Mouse (Mus musculus) T-helper 1 cell (primary cell): Measurements from ENCODE around the gene Stx11.

Experiments used
- in situ Hi-C: fragments of 300-600 bp; cut with MboI, MseI; formaldehyde crosslinking; loops from one replicate; pipeline ENCODE4 v1.15.1; 2025; ENCODE audit warnings: high pct_unique_total_duplicates

Stx11 gene

GRCm38 (mm10) chr10:12916376-12916775 is 47.7 kb downstream of the Stx11 start:
- in situ Hi-C loops, result no loop called here

- in situ Hi-C loops, result no loop called here
Measured at GRCm38 (mm10) chr10:12915826-12916225, 48.3 kb downstream of the Stx11 start.

DNA sequence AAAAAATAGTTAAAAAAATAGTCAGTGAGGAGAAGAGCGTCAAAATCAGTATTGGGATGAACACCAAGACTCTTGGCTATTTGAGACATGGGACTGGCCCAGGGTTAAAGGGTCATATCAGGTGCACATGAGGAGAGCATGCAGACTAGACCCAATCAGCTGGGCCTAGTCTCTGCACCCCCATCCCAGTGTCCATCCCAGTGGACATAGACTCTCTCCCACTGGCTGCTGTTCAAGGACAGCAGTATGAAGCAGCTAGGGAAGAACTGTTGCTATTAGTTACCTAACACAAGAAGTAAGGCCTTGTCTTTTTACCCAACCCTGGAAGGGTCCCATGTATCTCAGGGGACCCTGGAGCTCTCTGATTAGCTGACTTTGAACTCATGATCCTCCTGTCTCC is 49.9 kb downstream of the Stx11 start:
- in situ Hi-C loops, result no loop called here

DNA sequence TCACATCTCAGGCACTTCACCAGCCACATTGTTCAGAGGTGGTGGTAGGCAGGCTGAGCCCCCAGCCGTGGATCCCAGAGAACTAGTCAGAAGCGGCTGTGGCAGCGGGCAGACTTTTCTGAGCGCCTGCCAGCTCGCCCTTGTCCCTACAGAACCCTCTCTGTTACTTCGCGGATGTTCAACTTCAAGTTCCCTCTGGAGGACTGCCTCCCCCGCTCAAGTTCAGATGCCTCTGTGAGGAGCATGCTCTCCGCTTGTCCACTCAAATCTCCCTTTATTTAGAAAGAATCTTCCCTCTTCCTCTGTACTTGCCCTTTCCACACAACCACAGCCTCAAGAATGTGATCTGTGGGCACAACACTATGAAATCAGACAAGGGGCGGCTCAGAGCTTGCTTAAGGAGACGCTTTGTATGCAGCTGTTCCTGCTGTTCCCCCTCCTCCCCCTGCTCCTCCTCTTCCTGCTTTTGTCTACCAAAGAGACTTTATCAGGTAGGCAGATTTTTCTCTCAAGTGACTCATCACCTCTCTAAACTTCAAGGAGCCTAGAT is 52.0 kb downstream of the Stx11 start:
- in situ Hi-C loops, result no loop called here

GRCm38 (mm10) chr10:12911451-12911850 is 52.6 kb downstream of the Stx11 start:
- in situ Hi-C loops, result no loop called here

DNA sequence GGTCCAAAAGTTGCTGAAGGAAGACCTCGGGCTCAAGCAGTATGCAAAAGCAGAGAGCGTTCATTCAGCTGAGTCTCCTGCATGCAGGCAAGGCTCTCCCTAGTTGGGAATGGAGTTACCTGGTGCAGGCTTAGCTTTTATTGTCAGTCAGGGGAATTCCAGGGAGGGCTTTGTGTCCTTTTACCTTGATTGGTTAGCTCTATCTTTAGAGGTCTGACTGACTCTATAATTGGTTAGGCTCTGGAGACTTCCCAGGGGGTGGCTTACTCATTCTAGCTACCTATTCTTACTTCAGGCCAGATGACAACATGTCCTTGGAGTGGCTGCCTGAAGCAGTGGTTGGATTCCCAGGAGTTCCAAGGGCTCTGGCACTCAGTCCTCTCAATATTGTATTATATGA is 54.2 kb downstream of the Stx11 start:
- in situ Hi-C loops, result no loop called here

DNA sequence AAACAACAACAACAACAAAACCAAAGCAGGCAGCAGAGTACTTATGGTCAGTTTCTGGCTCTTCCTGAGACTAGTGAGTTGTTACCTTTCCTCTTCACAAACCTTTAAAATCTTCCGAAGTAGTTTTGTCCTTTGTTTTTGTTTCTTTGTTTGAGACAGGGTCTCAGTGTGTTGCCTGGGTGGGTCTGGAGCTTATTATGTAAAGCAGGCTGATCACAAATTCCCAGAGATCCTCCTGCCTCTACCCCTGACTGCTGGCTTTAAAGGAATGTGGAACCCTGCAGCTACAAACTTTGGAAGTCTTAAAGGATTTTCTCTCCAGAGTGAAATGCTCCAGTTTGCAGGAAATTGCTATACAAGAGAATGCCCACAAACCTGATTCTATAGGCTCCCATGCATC is 54.9 kb downstream of the Stx11 start:
- in situ Hi-C loops, result no loop called here

DNA sequence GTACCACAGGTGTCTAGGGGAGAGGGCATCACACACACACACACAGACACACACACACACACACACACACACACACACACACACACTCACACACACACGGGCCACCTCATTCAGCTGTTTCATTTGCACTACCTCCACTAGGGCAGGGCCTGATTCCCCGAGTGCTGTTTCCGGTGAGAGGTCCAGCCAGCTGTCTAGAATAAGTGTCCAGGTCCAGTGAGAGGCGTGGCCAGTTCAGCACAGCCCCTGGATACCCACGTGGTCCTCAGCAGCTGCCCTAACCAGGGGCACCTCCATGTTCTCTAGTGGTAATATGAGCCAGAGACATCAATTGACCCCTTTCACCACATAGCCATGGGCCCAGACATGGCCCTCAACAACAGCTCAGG is 60.0 kb downstream of the Stx11 start:
- in situ Hi-C loops, result no loop called here

- in situ Hi-C loops, result no loop called here
Measured at GRCm38 (mm10) chr10:12903440-12904139, 60.5 kb downstream of the Stx11 start.

GRCm38 (mm10) chr10:12899901-12900300 is 64.2 kb downstream of the Stx11 start:
- in situ Hi-C loops, result loop anchor here (10.0 kb wide), 1 partner anchor 935 kb away; no protein-coding TSS in a partner anchor

DNA sequence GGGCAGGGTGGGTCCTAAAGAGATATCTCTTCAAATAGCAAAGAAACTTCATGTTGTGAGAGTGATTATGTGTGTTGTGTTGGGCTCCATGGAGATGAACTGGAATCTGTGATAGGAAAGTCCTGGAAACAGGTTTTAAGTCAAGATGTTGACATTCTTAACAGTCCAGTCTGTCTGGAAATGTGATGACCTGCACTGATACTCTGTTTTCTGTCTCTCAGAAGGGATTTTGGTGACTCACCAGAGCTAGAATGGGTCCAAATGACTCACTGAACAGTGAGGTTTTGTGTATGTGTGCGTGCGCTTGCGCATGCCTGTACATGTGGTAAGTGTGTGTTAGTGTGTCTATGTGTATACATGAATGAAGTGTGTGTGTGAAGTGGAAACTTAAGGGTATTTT is 70.8 kb downstream of the Stx11 start:
- in situ Hi-C loops, result loop anchor here (10.0 kb wide), 1 partner anchor 941 kb away; no protein-coding TSS in a partner anchor

DNA sequence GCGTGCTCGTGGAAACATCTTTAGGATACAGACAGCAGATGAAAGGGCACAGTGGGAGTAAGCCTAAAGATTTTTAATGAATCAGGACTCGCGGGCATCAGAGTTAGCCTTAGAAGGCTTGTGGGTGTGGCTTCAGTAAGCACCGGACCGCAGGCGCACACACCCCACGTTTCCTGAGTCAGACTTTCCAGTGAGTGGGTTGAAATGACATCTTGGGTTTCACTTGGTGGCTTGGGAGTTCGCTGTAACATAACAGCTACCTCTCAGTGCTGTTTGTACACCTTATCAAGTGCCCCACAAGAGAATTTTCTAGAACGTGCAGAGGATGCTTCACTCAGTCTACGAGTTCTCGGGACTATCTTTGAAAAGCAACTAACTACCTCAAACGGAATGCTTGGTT is 75.7 kb downstream of the Stx11 start:
- in situ Hi-C loops, result loop anchor here (10.0 kb wide), 1 partner anchor 286 kb away; the partner anchor contains the start of gene Zc2hc1b
